Mouse (Mus musculus) heart, adult 2 months (tissue): ENCODE measurements around the gene Adcy6. TPM values are rescaled to one million over a fixed set of nuclear protein-coding genes. Genes with fewer than 3 reads are reported as not detected.
A peak's percentile ranks its signal among the peaks of the same experiment; 100 is the strongest.

Source experiments
- DNase-seq, 2 experiments: peaks; one replicate each; pipeline ENCODE4 v3.0.0; 2021
- H3K27ac ChIP-seq: fragments of 200-600 bp; 2 replicates; pipeline ENCODE4 v1.8.1; 2022
- H3K27me3 ChIP-seq: fragments of 200-500 bp; 2 replicates; pipeline ENCODE4 v1.6.1; 2012; ENCODE audit warnings: mild to moderate bottlenecking, low read length, inconsistent platforms, mixed read lengths; ENCODE audit not compliant: control insufficient read depth, insufficient read depth
- H3K36me3 ChIP-seq: fragments of 200-500 bp; 2 replicates; pipeline ENCODE4 v1.6.1; 2012; ENCODE audit warnings: low read length, inconsistent platforms; ENCODE audit not compliant: control insufficient read depth, insufficient read depth
- H3K4me1 ChIP-seq: fragments of 200-500 bp; 2 replicates; pipeline ENCODE4 v1.6.1; 2011; ENCODE audit warnings: low read length; ENCODE audit not compliant: control insufficient read depth, insufficient read depth
- H3K4me3 ChIP-seq: fragments of 200-600 bp; 2 replicates; pipeline ENCODE4 v1.8.1; 2022
- H3K79me2 ChIP-seq: fragments of 200-500 bp; replicated peaks from 2 replicates; pipeline ENCODE4 v1.6.1; 2012; ENCODE audit warnings: mild to moderate bottlenecking, inconsistent platforms, low read length, moderate library complexity, mixed read lengths; ENCODE audit not compliant: control insufficient read depth, insufficient read depth
- H3K9ac ChIP-seq: fragments of 200-500 bp; 2 replicates; pipeline ENCODE4 v1.6.1; 2012; ENCODE audit warnings: low read depth, mild to moderate bottlenecking, control low read depth, inconsistent platforms, low read length, mixed read lengths
- CTCF ChIP-seq: fragments of 200-600 bp; IDR thresholded peaks from 2 replicates; pipeline ENCODE4 v1.8.1; 2022; ENCODE audit warnings: antibody characterized with exemption, mild to moderate bottlenecking, moderate library complexity
- EP300 ChIP-seq: fragments of 200-500 bp; IDR thresholded peaks from 2 replicates; pipeline ENCODE4 v1.6.1; 2011; ENCODE audit warnings: low read depth, low read length, control low read depth; ENCODE audit not compliant: insufficient read depth
- POLR2A ChIP-seq: fragments of 200-500 bp; IDR thresholded peaks from 2 replicates; pipeline ENCODE4 v1.6.1; 2011; ENCODE audit warnings: mild to moderate bottlenecking, low read depth, low read length, control low read depth; ENCODE audit not compliant: insufficient read depth
- WGBS: fragments of 180-500 bp; shearing (Covaris S2); methylation state at CpG from one replicate; pipeline ENCODE4 v1.1.7; 2018; 5-methylcytosine and 5-hydroxymethylcytosine counted together
- intact Hi-C: fragments of 180-260 bp; cut with DNase I; formaldehyde crosslinking; loops from one replicate; pipeline ENCODE4 v1.15.1; 2025
- polyA plus RNA-seq: library from polyadenylated mRNA; depleted of rRNA; stranded (reverse); fragments of >200 nt; gene quantifications from 2 replicates; pipeline ENCODE4 v1.2.3, GENCODE M21; 2012
- total RNA-seq, 2 experiments: library from RNA; stranded (reverse); gene quantifications; 2 replicates each; pipeline ENCODE4 v1.2.3; 2021

The Adcy6 gene
- total and polyA plus RNA-seq, 3 experiments: 136 to 220 (median 153) TPM

DNA sequence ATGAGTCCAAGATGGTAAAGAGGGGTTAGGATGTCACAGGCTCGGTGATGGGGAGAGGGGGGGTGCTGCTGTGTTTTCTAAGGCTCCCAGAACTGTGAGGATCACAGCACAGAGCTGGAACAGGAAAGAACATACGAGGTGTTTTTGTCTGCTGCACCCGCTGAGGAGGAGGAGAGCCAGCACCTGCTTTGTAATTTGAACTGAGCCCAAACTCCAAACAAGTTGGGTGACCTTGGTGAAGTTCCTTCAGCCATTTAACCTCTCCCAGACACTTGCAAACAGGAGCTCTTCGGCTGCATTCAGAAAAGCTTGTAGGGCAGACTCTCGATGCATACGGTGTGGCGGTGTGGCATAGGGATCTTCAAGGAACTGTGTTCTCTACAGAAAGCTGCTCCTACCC lies 24.5 kb downstream of the Adcy6 start:
- TF ChIP-seq EP300 (no peak), CTCF (no peak), POLR2A (no peak)
- peak overlapping the region; percentile 16; the same call in 1 of the 2 replicates for H3K27ac ChIP-seq
- no peaks in the 10 kb centered on the region for H3K79me2 ChIP-seq
- no peaks in the 10 kb centered on the region for H3K27me3 ChIP-seq
- DNase-seq: peak in 1 of 2 experiments; percentile 26
- H3K36me3 ChIP-seq: no peaks in the 10 kb centered on the region
- no peak overlapping the region for H3K9ac ChIP-seq
- H3K4me1 ChIP-seq: peaks cover 2% of the 10 kb centered on the region; the same call in 1 of the 2 replicates
- H3K4me3 ChIP-seq: no peak overlapping the region
- intact Hi-C loops: no loop called here
- WGBS: 32% methylated on average over 7 of the region's 7 CpGs

DNA sequence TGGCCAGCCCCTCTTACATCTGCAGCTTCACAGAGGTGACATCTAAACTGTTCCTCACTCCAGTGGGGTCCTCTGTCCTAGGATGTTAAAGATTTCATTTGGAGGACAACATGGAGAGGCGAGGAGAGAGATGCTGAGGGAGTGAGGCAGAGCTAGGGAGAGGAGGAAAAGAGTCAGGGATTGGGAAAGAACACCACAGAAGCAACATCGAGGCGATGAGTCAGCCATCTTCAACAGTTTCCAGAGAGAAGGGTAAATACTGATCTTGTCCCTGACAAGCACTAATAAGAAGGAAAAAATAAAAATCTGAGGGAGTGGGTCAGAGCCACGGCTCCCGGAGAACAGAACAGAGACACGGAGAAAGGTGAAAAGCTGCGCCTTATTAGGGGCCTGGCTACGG lies 26.9 kb downstream of the Adcy6 start:
- intact Hi-C loops: loop anchor here (2.0 kb wide), 1 partner anchor 18 kb away; no protein-coding TSS in a partner anchor
- no peaks in the 10 kb centered on the region for H3K27me3 ChIP-seq
- no peak for DNase-seq
- H3K9ac ChIP-seq: peak overlapping the region; percentile 6; the same call in 1 of the 2 replicates
- no peaks in the 10 kb centered on the region for H3K79me2 ChIP-seq
- TF ChIP-seq EP300 (no peak), CTCF (no peak), POLR2A (no peak)
- 64% methylated on average over 8 of the region's 8 CpGs for WGBS
- no peak overlapping the region for H3K27ac ChIP-seq
- no peak overlapping the region for H3K4me3 ChIP-seq
- peaks cover 2% of the 10 kb centered on the region; the same call in 1 of the 2 replicates for H3K4me1 ChIP-seq
- H3K36me3 ChIP-seq: no peaks in the 10 kb centered on the region

DNA sequence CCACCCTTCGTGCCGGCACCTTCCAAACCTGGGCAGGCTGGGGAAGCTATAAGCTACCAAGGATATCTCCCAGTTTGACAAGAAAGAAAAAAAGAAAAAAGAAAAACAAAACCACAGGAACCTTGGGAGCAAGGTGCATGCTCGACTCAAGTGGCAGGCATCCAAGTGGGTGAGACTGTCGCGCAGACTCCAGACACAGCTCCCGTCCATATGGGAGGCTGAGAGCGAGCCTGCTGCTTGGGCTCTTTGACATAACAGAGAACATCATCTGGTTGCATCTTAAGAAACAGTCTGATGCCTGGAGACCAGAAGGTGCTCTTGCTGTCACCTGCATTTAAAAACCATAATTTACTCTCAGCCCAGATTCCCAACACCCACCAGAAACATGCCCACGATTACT lies 27.5 kb downstream of the Adcy6 start:
- DNase-seq: no peak
- Histone ChIP-seq H3K27ac (no peak overlapping the region), H3K4me3 (no peak overlapping the region), H3K36me3 (no peaks in the 10 kb centered on the region), H3K4me1 (peaks cover 2% of the 10 kb centered on the region; the same call in 1 of the 2 replicates), H3K27me3 (no peaks in the 10 kb centered on the region), H3K9ac (no peak overlapping the region), H3K79me2 (no peaks in the 10 kb centered on the region)
- intact Hi-C loops: loop anchor here (2.0 kb wide), 1 partner anchor 18 kb away; no protein-coding TSS in a partner anchor
- WGBS: 32% methylated on average over 8 of the region's 8 CpGs
- no peak for TF ChIP-seq POLR2A
- TF ChIP-seq EP300: no peak
- TF ChIP-seq CTCF: no peak

DNA sequence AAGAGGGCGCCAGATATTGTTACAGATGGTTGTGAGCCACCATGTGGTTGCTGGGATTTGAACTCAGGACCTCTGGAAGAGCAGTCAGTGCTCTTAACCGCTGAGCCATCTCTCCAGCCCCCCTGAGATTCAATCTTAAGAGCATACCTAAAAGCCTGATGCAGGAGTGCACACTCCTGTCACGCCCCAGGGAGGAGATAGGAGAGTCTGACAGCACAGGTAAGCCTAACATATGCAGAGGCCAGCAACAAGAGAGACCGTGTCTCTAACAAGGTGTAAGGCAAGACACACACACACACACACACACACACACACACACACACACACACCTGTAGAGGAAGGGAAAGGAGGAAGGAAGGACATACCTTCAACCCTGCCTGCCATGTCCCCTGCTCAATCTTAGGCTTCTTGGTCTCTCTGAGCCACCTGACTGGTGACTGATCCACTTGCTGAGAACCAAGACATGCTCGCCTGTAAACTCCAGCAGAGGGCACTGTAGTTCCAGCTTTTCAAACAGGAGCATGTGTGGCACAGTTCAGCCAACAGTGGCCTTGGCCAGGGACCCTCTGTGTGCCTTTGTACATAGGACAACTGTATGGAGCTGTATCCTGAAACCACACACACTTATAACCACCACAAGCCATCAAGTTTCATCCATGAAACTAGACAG lies 29.9 kb downstream of the Adcy6 start:
- no peaks in the 10 kb centered on the region for H3K36me3 ChIP-seq
- intact Hi-C loops: loop anchor here (1.0 kb wide), 2 partner anchors 37 to 119 kb away; no protein-coding TSS in a partner anchor
- H3K4me3 ChIP-seq: no peak overlapping the region
- H3K27me3 ChIP-seq: no peaks in the 10 kb centered on the region
- no peak overlapping the region for H3K27ac ChIP-seq
- peak; percentile 76 to 77 for DNase-seq
- TF ChIP-seq CTCF (peak; percentile 83), EP300 (peak; percentile 95), POLR2A (no peak)
- no peak overlapping the region for H3K9ac ChIP-seq
- no peaks in the 10 kb centered on the region for H3K79me2 ChIP-seq
- no peaks in the 10 kb centered on the region; the same call in 1 of the 2 replicates for H3K4me1 ChIP-seq
- 43% methylated on average over 5 of the region's 5 CpGs for WGBS

DNA sequence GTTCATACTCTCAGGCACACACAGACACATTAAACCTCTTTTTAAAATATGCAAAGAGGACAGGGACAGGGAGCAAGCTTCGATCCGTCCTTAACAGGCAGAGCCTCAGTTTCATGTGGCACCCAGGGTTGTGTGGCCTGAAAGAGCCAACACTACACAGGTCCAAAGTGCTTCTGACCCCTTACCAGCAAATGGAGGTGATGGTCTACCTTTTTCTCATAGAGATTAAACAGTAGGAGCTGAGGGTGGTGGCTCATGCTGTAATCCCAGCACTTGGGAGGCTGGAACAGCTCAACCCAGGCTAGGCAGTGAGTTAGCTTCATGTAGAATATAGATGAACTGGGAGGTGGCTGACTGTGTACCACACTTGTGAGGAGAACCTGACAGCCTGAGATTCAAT lies 30.6 kb downstream of the Adcy6 start:
- intact Hi-C loops: no loop called here
- no peak for TF ChIP-seq EP300
- TF ChIP-seq POLR2A: no peak
- TF ChIP-seq CTCF: no peak
- WGBS: 93% methylated on average over 2 of the region's 2 CpGs

DNA sequence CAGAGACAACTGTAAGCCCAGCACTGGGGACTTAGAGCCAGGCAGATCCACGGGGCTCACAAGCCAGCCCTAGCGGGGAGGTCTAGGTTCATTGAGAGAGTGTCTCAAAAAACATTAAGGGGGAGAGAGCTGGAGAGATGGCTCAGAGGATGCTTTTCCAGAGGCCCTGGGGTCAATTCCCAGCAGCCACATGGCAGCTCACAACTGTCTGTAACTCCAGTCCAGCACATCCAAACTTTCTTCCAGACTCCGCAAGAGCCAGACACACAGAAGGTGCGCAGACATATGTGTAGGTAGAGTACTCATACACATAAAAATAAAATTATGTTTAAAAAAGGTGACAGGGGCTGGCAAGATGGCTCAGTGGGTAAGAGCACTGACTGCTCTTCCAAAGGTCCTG lies 36.6 kb downstream of the Adcy6 start:
- 74% methylated on average over 4 of the region's 4 CpGs for WGBS
- H3K27me3 ChIP-seq: no peaks in the 10 kb centered on the region
- no peak overlapping the region for H3K9ac ChIP-seq
- no peaks in the 10 kb centered on the region for H3K79me2 ChIP-seq
- intact Hi-C loops: no loop called here
- no peak overlapping the region for H3K27ac ChIP-seq
- TF ChIP-seq EP300 (no peak), CTCF (no peak), POLR2A (no peak)
- peaks cover 2% of the 10 kb centered on the region; the same call in 1 of the 2 replicates for H3K36me3 ChIP-seq
- peaks cover 4% of the 10 kb centered on the region for H3K4me1 ChIP-seq
- no peak overlapping the region for H3K4me3 ChIP-seq
- no peak for DNase-seq

More for the DNA sequence above, 30.6 kb downstream of the Adcy6 start:
- no peak overlapping the region for H3K9ac ChIP-seq
- H3K4me3 ChIP-seq: no peak overlapping the region
- H3K27me3 ChIP-seq: no peaks in the 10 kb centered on the region
- DNase-seq: no peak
- no peaks in the 10 kb centered on the region; the same call in 1 of the 2 replicates for H3K4me1 ChIP-seq
- no peaks in the 10 kb centered on the region for H3K79me2 ChIP-seq
- H3K27ac ChIP-seq: no peak overlapping the region
- H3K36me3 ChIP-seq: no peaks in the 10 kb centered on the region
